Mouse (Mus musculus): ENCODE results near the gene Tns1. TPM values are rescaled to one million over a fixed set of nuclear protein-coding genes. Genes with fewer than 3 reads are reported as not detected.

The Tns1 gene
- polyA plus RNA-seq, 1 experiment = 400 TPM

- Histone ChIP-seq H3K27ac (ENCODE audit: insufficient read depth, low read depth, low read length) (no peak overlapping the region), H3K4me1 (ENCODE audit: control insufficient read depth, insufficient read depth, low read length) (no peaks in the 10 kb centered on the region; the same call in 1 of the 2 replicates), H3K4me3 (ENCODE audit: insufficient read depth, low read depth, low read length) (no peak overlapping the region), H3K27me3 (replicated peaks; ENCODE audit: control insufficient read depth, insufficient read depth, low read length) (no peaks in the 10 kb centered on the region), H3K36me3 (ENCODE audit: control insufficient read depth, insufficient read depth, low read length) (peaks cover 13% of the 10 kb centered on the region)
- TF ChIP-seq CTCF (conservative IDR thresholded peaks at IDR 0.05; ENCODE audit: insufficient read depth, insufficient read length, low read depth, low read length) (no peak), POLR2A (IDR thresholded peaks at IDR 0.05; ENCODE audit: low read depth, low read length) (no peak)
- no peak for DNase-seq
- WGBS = 75% methylated on average over 3 of the region's 3 CpGs
Measured at GRCm38 (mm10) chr1:73944393-73944792, 179.9 kb downstream of the Tns1 start.

- Histone ChIP-seq H3K27ac (ENCODE audit: insufficient read depth, low read depth, low read length) (0 out of 2 replicates have a peak overlapping the region, but pooled peaks have one; percentile 8), H3K4me3 (ENCODE audit: insufficient read depth, low read depth, low read length) (no peak overlapping the region), H3K36me3 (ENCODE audit: control insufficient read depth, insufficient read depth, low read length) (peaks cover 15% of the 10 kb centered on the region), H3K27me3 (replicated peaks; ENCODE audit: control insufficient read depth, insufficient read depth, low read length) (no peaks in the 10 kb centered on the region), H3K4me1 (ENCODE audit: control insufficient read depth, insufficient read depth, low read length) (peaks cover 2% of the 10 kb centered on the region)
- no peak for DNase-seq
- 69% methylated on average over 9 of the region's 9 CpGs for WGBS
- no peak for TF ChIP-seq CTCF (conservative IDR thresholded peaks at IDR 0.05; ENCODE audit: insufficient read depth, insufficient read length, low read depth, low read length)
- no peak for TF ChIP-seq POLR2A (IDR thresholded peaks at IDR 0.05; ENCODE audit: low read depth, low read length)
Measured at GRCm38 (mm10) chr1:73943667-73944289, 180.5 kb downstream of the Tns1 start.

- H3K27me3 ChIP-seq (replicated peaks; ENCODE audit: control insufficient read depth, insufficient read depth, low read length) = no peaks in the 10 kb centered on the region
- H3K4me1 ChIP-seq (ENCODE audit: control insufficient read depth, insufficient read depth, low read length) = peaks cover 8% of the 10 kb centered on the region
- H3K27ac ChIP-seq (ENCODE audit: insufficient read depth, low read depth, low read length) = no peak overlapping the region
- H3K4me3 ChIP-seq (ENCODE audit: insufficient read depth, low read depth, low read length) = no peak overlapping the region
- DNase-seq = no peak
- TF ChIP-seq POLR2A (IDR thresholded peaks at IDR 0.05; ENCODE audit: low read depth, low read length) (no peak), CTCF (conservative IDR thresholded peaks at IDR 0.05; ENCODE audit: insufficient read depth, insufficient read length, low read depth, low read length) (no peak)
- H3K36me3 ChIP-seq (ENCODE audit: control insufficient read depth, insufficient read depth, low read length) = peaks cover 15% of the 10 kb centered on the region
- 87% methylated on average over 5 of the region's 5 CpGs for WGBS
Measured at GRCm38 (mm10) chr1:73943255-73943654, 181.0 kb downstream of the Tns1 start.

DNA sequence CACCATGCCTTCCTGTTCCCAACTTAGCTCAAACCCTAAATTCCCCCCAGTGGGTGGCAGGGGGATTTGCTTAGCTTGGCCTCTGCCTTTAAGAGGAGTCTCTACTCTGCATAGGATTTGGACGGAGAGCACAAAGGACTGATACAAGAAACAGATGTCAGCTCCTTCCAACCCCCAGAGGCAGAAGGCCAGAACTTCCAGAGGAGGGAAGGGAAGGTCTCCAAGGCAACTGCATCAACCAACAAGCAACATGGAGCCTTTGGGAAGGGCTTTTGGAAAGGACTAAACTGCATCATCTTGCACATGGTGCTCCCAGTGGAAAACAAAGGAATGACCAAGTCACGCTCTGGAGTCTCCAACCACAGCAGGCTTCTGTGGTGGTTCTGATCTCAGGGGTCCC, 182.0 kb downstream of the Tns1 start:
- DNase-seq = no peak
- Histone ChIP-seq H3K27me3 (replicated peaks; ENCODE audit: control insufficient read depth, insufficient read depth, low read length) (no peaks in the 10 kb centered on the region), H3K4me3 (ENCODE audit: insufficient read depth, low read depth, low read length) (no peak overlapping the region), H3K36me3 (ENCODE audit: control insufficient read depth, insufficient read depth, low read length) (peaks cover 15% of the 10 kb centered on the region), H3K4me1 (ENCODE audit: control insufficient read depth, insufficient read depth, low read length) (peaks cover 13% of the 10 kb centered on the region), H3K27ac (ENCODE audit: insufficient read depth, low read depth, low read length) (no peak overlapping the region)
- no peak for TF ChIP-seq POLR2A (IDR thresholded peaks at IDR 0.05; ENCODE audit: low read depth, low read length)
- no peak for TF ChIP-seq CTCF (conservative IDR thresholded peaks at IDR 0.05; ENCODE audit: insufficient read depth, insufficient read length, low read depth, low read length)
- 51% methylated on average over 2 of the region's 2 CpGs for WGBS

DNA sequence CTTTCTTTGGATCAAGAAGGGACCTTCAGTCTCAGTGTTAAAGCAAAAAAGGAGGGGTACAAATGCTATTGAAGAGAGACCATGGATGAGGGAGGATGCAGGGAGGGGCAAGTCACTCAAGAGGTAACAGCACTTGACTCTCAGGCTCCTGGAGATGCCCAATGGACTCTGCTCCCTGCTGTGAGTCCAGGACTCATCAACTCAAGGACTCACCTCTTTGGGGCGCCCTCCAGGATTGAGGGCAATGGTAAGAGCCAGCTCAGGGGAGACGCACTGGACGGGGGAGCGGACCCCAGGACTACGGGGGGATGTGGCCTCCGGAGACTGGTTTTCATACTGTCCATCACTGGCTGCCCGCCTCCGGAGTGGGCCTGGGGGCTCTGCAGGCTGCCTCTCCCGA, 182.6 kb downstream of the Tns1 start:
- Histone ChIP-seq H3K4me1 (ENCODE audit: control insufficient read depth, insufficient read depth, low read length) (peaks cover 13% of the 10 kb centered on the region), H3K4me3 (ENCODE audit: insufficient read depth, low read depth, low read length) (no peak overlapping the region), H3K27me3 (replicated peaks; ENCODE audit: control insufficient read depth, insufficient read depth, low read length) (no peaks in the 10 kb centered on the region), H3K27ac (ENCODE audit: insufficient read depth, low read depth, low read length) (no peak overlapping the region), H3K36me3 (ENCODE audit: control insufficient read depth, insufficient read depth, low read length) (peaks cover 15% of the 10 kb centered on the region)
- peak; percentile 57 for DNase-seq
- WGBS = 73% methylated on average over 9 of the region's 9 CpGs
- TF ChIP-seq CTCF (conservative IDR thresholded peaks at IDR 0.05; ENCODE audit: insufficient read depth, insufficient read length, low read depth, low read length) = no peak
- no peak for TF ChIP-seq POLR2A (IDR thresholded peaks at IDR 0.05; ENCODE audit: low read depth, low read length)

GRCm38 (mm10) chr1:73940491-73941204, 183.6 kb downstream of the Tns1 start:
- no peak for DNase-seq
- peaks cover 19% of the 10 kb centered on the region for H3K4me1 ChIP-seq (ENCODE audit: control insufficient read depth, insufficient read depth, low read length)
- peaks cover 17% of the 10 kb centered on the region for H3K36me3 ChIP-seq (ENCODE audit: control insufficient read depth, insufficient read depth, low read length)
- 84% methylated on average over 9 of the region's 9 CpGs for WGBS
- no peak overlapping the region for H3K4me3 ChIP-seq (ENCODE audit: insufficient read depth, low read depth, low read length)
- TF ChIP-seq CTCF (conservative IDR thresholded peaks at IDR 0.05; ENCODE audit: insufficient read depth, insufficient read length, low read depth, low read length) (no peak), POLR2A (IDR thresholded peaks at IDR 0.05; ENCODE audit: low read depth, low read length) (no peak)
- no peaks in the 10 kb centered on the region for H3K27me3 ChIP-seq (replicated peaks; ENCODE audit: control insufficient read depth, insufficient read depth, low read length)
- H3K27ac ChIP-seq (ENCODE audit: insufficient read depth, low read depth, low read length) = peak overlapping the region; percentile 26

DNA sequence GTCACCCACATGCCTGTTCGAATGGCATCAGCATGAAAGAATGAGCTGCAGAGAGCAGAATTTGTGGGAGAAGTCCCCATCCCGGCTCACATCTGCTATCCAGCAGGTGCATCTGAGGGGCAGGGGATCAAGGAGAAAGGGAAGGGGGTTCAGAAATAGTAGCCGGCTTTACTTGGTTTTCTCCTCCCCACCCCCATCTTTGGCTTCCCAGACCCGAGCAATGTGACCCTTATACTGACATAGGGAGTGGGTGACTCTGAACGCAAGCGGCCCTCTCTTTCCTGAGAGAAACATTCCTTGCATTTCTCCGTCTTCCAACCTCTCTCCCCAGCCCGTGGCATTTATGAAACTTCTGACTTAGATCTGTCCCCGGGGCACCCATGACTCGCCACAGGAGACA, 185.7 kb downstream of the Tns1 start:
- Histone ChIP-seq H3K27ac (ENCODE audit: insufficient read depth, low read depth, low read length) (peak overlapping the region; percentile 12; the same call in 1 of the 2 replicates), H3K4me3 (ENCODE audit: insufficient read depth, low read depth, low read length) (no peak overlapping the region), H3K27me3 (replicated peaks; ENCODE audit: control insufficient read depth, insufficient read depth, low read length) (no peaks in the 10 kb centered on the region), H3K4me1 (ENCODE audit: control insufficient read depth, insufficient read depth, low read length) (peaks cover 31% of the 10 kb centered on the region), H3K36me3 (ENCODE audit: control insufficient read depth, insufficient read depth, low read length) (peaks cover 15% of the 10 kb centered on the region)
- 67% methylated on average over 10 of the region's 10 CpGs for WGBS
- no peak for DNase-seq
- no peak for TF ChIP-seq POLR2A (IDR thresholded peaks at IDR 0.05; ENCODE audit: low read depth, low read length)
- no peak for TF ChIP-seq CTCF (conservative IDR thresholded peaks at IDR 0.05; ENCODE audit: insufficient read depth, insufficient read length, low read depth, low read length)
